ENCODE assay signal across 8 mouse cellular contexts in genomic region chr8:104219079-104219478, GRCm38 (mm10). TPM values are rescaled to one million over a fixed set of nuclear protein-coding genes. Genes with fewer than 3 reads are reported as not detected.
DNase-seq lines count a peak whose midpoint lies in the region; ATAC-seq and TF ChIP-seq lines count a peak whose summit lies in the region.

No protein-coding gene starts in this region.

- WGBS in intestine, embryonic 16.5 days, result 29% methylated on average over 11 of the region's 11 CpGs
- WGBS in liver, embryonic 14.5 days (ENCODE audit: insufficient replicate concordance), result 11% methylated on average over 11 of the region's 11 CpGs

- H3K27me3 ChIP-seq in intestine, embryonic 16.5 days (replicated peaks; ENCODE audit: control insufficient read depth, insufficient read depth, low read length), result no peaks in the 10 kb centered on the region
- no peaks in the 10 kb centered on the region for H3K27me3 ChIP-seq in liver, embryonic 14.5 days (ENCODE audit: control insufficient read depth, insufficient read depth, low read length)

- TF ChIP-seq EP300 in liver, embryonic 14.5 days (IDR thresholded peaks at IDR 0.05; ENCODE audit: low read depth), result no peak

- H3K4me1 ChIP-seq in intestine, embryonic 16.5 days (ENCODE audit: control insufficient read depth, insufficient read depth, low read length), result no peaks in the 10 kb centered on the region
- no peaks in the 10 kb centered on the region for H3K4me1 ChIP-seq in liver, embryonic 14.5 days (replicated peaks; ENCODE audit: control insufficient read depth in 2 of 2, insufficient read depth in 2 of 2, low read length in 1 of 2)

- DNase-seq in ovary, postnatal 36 days (ENCODE audit: low spot score), result peak; percentile 63
- DNase-seq in ovary, postnatal 10 days (ENCODE audit: low spot score), result no peak
- peak; percentile 77 for DNase-seq in adrenal gland, postnatal 14 days
- peak; percentile 54 for DNase-seq in forelimb bud, embryonic 11.5 days (ENCODE audit: low read depth, low spot score)
- peak in 1 of 3 experiments; percentile 28 for DNase-seq in liver, embryonic 14.5 days (ENCODE audit: low read depth in 3 of 3, low spot score in 3 of 3)
- peak; percentile 20 for DNase-seq in retina, postnatal 7 days (ENCODE audit: low read depth, low spot score)
- DNase-seq in yolk sac, embryonic 10.5 days (ENCODE audit: low spot score), result no peak

- peak; percentile 16; the same call in 1 of the 2 replicates for ATAC-seq in intestine, embryonic 16.5 days
- 0 out of 2 replicates have a peak, but pooled peaks have one; percentile 14 for ATAC-seq in liver, embryonic 14.5 days (ENCODE audit: insufficient read depth)

- H3K4me2 ChIP-seq in intestine, embryonic 16.5 days (ENCODE audit: low read depth, low read length), result no peak overlapping the region
- no peak overlapping the region for H3K4me2 ChIP-seq in liver, embryonic 14.5 days (ENCODE audit: low read depth)

- no peaks in the 10 kb centered on the region for H3K9me3 ChIP-seq in intestine, embryonic 16.5 days (ENCODE audit: control insufficient read depth, low read length)
- no peaks in the 10 kb centered on the region for H3K9me3 ChIP-seq in liver, embryonic 14.5 days (ENCODE audit: control insufficient read depth, low read length)

- H3K4me3 ChIP-seq in intestine, embryonic 16.5 days (ENCODE audit: low read length), result no peak overlapping the region
- H3K4me3 ChIP-seq in liver, embryonic 14.5 days (ENCODE audit: insufficient read depth in 1 of 2, low read depth in 2 of 2, low read length in 2 of 2), result no peak overlapping the region

- no peak overlapping the region for H3K27ac ChIP-seq in intestine, embryonic 16.5 days (ENCODE audit: low read length)
- H3K27ac ChIP-seq in liver, embryonic 14.5 days, result no peak overlapping the region

- H3K9ac ChIP-seq in intestine, embryonic 16.5 days (ENCODE audit: low read depth, low read length), result no peak overlapping the region
- H3K9ac ChIP-seq in liver, embryonic 14.5 days (replicated peaks), result no peak overlapping the region

- peak; percentile 76 for TF ChIP-seq CTCF in liver, embryonic 14.5 days (IDR thresholded peaks at IDR 0.05; ENCODE audit: low read depth)

- H3K36me3 ChIP-seq in intestine, embryonic 16.5 days (ENCODE audit: control insufficient read depth, insufficient read depth, low read length), result no peaks in the 10 kb centered on the region
- no peaks in the 10 kb centered on the region for H3K36me3 ChIP-seq in liver, embryonic 14.5 days (replicated peaks; ENCODE audit: control insufficient read depth, insufficient read depth, low read depth)

RNA-seq across cellular contexts. Expression of gene Tk2, which starts 29.3 kb away (rescaled TPM):
- 41.9 and 49.5 TPM in 2 replicates for total RNA-seq in adrenal gland, postnatal 14 days (2021)
- polyA plus RNA-seq in intestine, embryonic 16.5 days (2015; fragmentation: Nextera tagmentation; extraction: Ambion mirVana), result 13.4 and 14.0 TPM in 2 replicates
- 3.1 and 3.9 TPM in 2 replicates for polyA plus RNA-seq in liver, embryonic 14.5 days (2012; rRNA removed)
- polyA plus RNA-seq in liver, embryonic 14.5 days (2014; fragmentation: Nextera tagmentation; extraction: Ambion mirVana), result 4.9 and 7.0 TPM in 2 replicates

RNA-seq across cellular contexts. Expression of gene Cklf, which starts 31.6 kb away (rescaled TPM):
- 63.6 and 75.7 TPM in 2 replicates for total RNA-seq in adrenal gland, postnatal 14 days (2021)
- polyA plus RNA-seq in intestine, embryonic 16.5 days (2015; fragmentation: Nextera tagmentation; extraction: Ambion mirVana), result 27.6 and 30.6 TPM in 2 replicates
- 10.2 and 13.6 TPM in 2 replicates for polyA plus RNA-seq in liver, embryonic 14.5 days (2012; rRNA removed)
- 16.5 and 17.9 TPM in 2 replicates for polyA plus RNA-seq in liver, embryonic 14.5 days (2014; fragmentation: Nextera tagmentation; extraction: Ambion mirVana)

RNA-seq across cellular contexts. Expression of gene Bean1, which starts 48.8 kb away (rescaled TPM):
- total RNA-seq in adrenal gland, postnatal 14 days (2021), result 7.1 and 10.3 TPM in 2 replicates
- 0.82 and 1.1 TPM in 2 replicates for polyA plus RNA-seq in intestine, embryonic 16.5 days (2015; fragmentation: Nextera tagmentation; extraction: Ambion mirVana)
- polyA plus RNA-seq in liver, embryonic 14.5 days (2012; rRNA removed), result 0.02 and 0.05 TPM in 2 replicates
- not detected in 2 replicates for polyA plus RNA-seq in liver, embryonic 14.5 days (2014; fragmentation: Nextera tagmentation; extraction: Ambion mirVana)

Comparison
In these comparisons a context has a peak if more than half of its experiments do, and no peak if none do; other contexts are left out.
1. DNase-seq: peak in ovary, postnatal 36 days (single experiment), adrenal gland, postnatal 14 days (single experiment), forelimb bud, embryonic 11.5 days (single experiment) and retina, postnatal 7 days (single experiment); none in ovary, postnatal 10 days (single experiment) and yolk sac, embryonic 10.5 days (single experiment).